Mouse (Mus musculus) neural tube, embryonic 13.5 days (tissue): Measurements from ENCODE around the gene Gm45785. TPM values are rescaled to one million over a fixed set of nuclear protein-coding genes. Genes with fewer than 3 reads are reported as not detected.
A peak's percentile ranks its signal among the peaks of the same experiment; 100 is the strongest.

Experiments
- ATAC-seq: fragments of 200-750 bp; cut with Nextera tagmentation; 2 replicates; pipeline ENCODE4 v1.8.0; 2017; ENCODE audit warnings: low read depth, mild to moderate bottlenecking, moderate TSS enrichment, moderate library complexity
- H3K27ac ChIP-seq: fragments of 300-500 bp; sonication (generic); replicated peaks from 2 replicates; pipeline ENCODE4 v1.5.1; 2015; ENCODE audit warnings: moderate library complexity, mild to moderate bottlenecking, inconsistent platforms
- H3K27me3 ChIP-seq: fragments of 300-500 bp; sonication (generic); 2 replicates; pipeline ENCODE4 v1.6.1; 2015; ENCODE audit warnings: mild to moderate bottlenecking, inconsistent platforms
- H3K36me3 ChIP-seq: fragments of 300-500 bp; sonication (generic); 2 replicates; pipeline ENCODE4 v1.6.1; 2015; ENCODE audit warnings: mild to moderate bottlenecking, inconsistent platforms
- H3K4me1 ChIP-seq: fragments of 300-500 bp; sonication (generic); replicated peaks from 2 replicates; pipeline ENCODE4 v1.6.1; 2015; ENCODE audit warnings: inconsistent platforms
- H3K4me2 ChIP-seq: fragments of 300-500 bp; sonication (generic); 2 replicates; pipeline ENCODE4 v1.6.1; 2015; ENCODE audit warnings: inconsistent platforms, mild to moderate bottlenecking, moderate library complexity
- H3K4me3 ChIP-seq: fragments of 300-500 bp; sonication (generic); 2 replicates; pipeline ENCODE4 v1.5.1; 2015; ENCODE audit warnings: mild to moderate bottlenecking, inconsistent platforms
- H3K9ac ChIP-seq: fragments of 300-500 bp; sonication (generic); 2 replicates; pipeline ENCODE4 v1.6.1; 2015; ENCODE audit warnings: moderate library complexity, mild to moderate bottlenecking, inconsistent platforms
- H3K9me3 ChIP-seq: fragments of 300-500 bp; sonication (generic); 2 replicates; pipeline ENCODE4 v1.6.1; 2016; ENCODE audit warnings: inconsistent platforms
- WGBS: fragments of 180-500 bp; shearing (Covaris S2); methylation state at CpG from one replicate; pipeline ENCODE4 v1.1.7; 2015; 5-methylcytosine and 5-hydroxymethylcytosine counted together
- polyA plus RNA-seq: library from polyadenylated mRNA; unstranded; fragments of >200 nt; fragmentation: Nextera tagmentation; extraction: Ambion mirVana; gene quantifications from 2 replicates; pipeline ENCODE4 v1.2.1, GENCODE M21; 2015

The Gm45785 gene
- polyA plus RNA-seq, 1 experiment from 2014 or later = not detected

GRCm38 (mm10) chr7:140821305-140821652, 34.9 kb downstream of the Gm45785 start:
- 45% methylated on average over 5 of the region's 5 CpGs for WGBS
- peak; percentile 68 for ATAC-seq
- peak overlapping the region; percentile 66 for H3K4me2 ChIP-seq
- H3K9me3 ChIP-seq = no peaks in the 10 kb centered on the region
- H3K27ac ChIP-seq = peak overlapping the region; percentile 90
- peak overlapping the region; percentile 64 for H3K4me3 ChIP-seq
- peak overlapping the region; percentile 78 for H3K9ac ChIP-seq
- peaks cover 11% of the 10 kb centered on the region for H3K36me3 ChIP-seq
- peaks cover 18% of the 10 kb centered on the region for H3K4me1 ChIP-seq
- H3K27me3 ChIP-seq = 0 out of 2 replicates have a peak, but pooled peaks cover 4% of the 10 kb centered on the region

GRCm38 (mm10) chr7:140820173-140820572, 36.0 kb downstream of the Gm45785 start:
- peaks cover 18% of the 10 kb centered on the region for H3K4me1 ChIP-seq
- 48% methylated on average over 4 of the region's 4 CpGs for WGBS
- no peak for ATAC-seq
- H3K9ac ChIP-seq = no peak overlapping the region
- peaks cover 11% of the 10 kb centered on the region for H3K36me3 ChIP-seq
- 0 out of 2 replicates have a peak, but pooled peaks cover 4% of the 10 kb centered on the region for H3K27me3 ChIP-seq
- H3K27ac ChIP-seq = no peak overlapping the region
- H3K9me3 ChIP-seq = no peaks in the 10 kb centered on the region
- 0 out of 2 replicates have a peak overlapping the region, but pooled peaks have one; percentile 5 for H3K4me3 ChIP-seq
- H3K4me2 ChIP-seq = peak overlapping the region; percentile 66

DNA sequence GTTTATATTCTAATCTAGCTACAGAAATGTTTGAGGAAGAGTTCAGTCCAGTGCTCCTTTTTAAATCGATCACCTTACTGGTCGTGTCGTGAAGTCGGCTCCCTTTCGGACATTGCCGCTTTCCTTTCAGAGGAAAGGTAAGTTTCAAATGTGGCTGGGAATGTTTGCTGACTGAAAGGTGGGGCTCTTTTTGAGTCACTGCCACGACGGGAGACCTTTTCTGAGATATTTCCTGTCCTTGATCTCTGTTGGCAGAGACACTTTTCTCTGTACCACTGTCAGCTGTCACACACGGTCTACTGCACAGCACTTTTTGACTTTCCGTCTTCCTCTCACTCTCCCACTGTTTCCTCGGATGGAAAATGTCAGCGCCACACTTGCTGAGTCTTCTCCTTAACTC, 43.3 kb downstream of the Gm45785 start:
- peaks cover 41% of the 10 kb centered on the region for H3K36me3 ChIP-seq
- 92% methylated on average over 12 of the region's 12 CpGs for WGBS
- H3K27me3 ChIP-seq = no peaks in the 10 kb centered on the region
- H3K9me3 ChIP-seq = no peaks in the 10 kb centered on the region
- no peaks in the 10 kb centered on the region for H3K4me1 ChIP-seq
- no peak overlapping the region for H3K4me3 ChIP-seq
- no peak for ATAC-seq
- H3K4me2 ChIP-seq = no peak overlapping the region
- H3K9ac ChIP-seq = no peak overlapping the region
- no peak overlapping the region for H3K27ac ChIP-seq

GRCm38 (mm10) chr7:140811714-140812113, 44.4 kb downstream of the Gm45785 start:
- Histone ChIP-seq H3K9ac (no peak overlapping the region), H3K4me2 (no peak overlapping the region), H3K4me3 (no peak overlapping the region), H3K4me1 (no peaks in the 10 kb centered on the region), H3K27me3 (no peaks in the 10 kb centered on the region), H3K9me3 (no peaks in the 10 kb centered on the region), H3K36me3 (peaks cover 41% of the 10 kb centered on the region), H3K27ac (no peak overlapping the region)
- WGBS = 89% methylated on average over 13 of the region's 13 CpGs
- no peak for ATAC-seq

GRCm38 (mm10) chr7:140810496-140810895, 45.6 kb downstream of the Gm45785 start:
- H3K9me3 ChIP-seq = no peaks in the 10 kb centered on the region
- H3K27me3 ChIP-seq = no peaks in the 10 kb centered on the region
- no peak overlapping the region for H3K4me2 ChIP-seq
- H3K27ac ChIP-seq = no peak overlapping the region
- no peak overlapping the region for H3K9ac ChIP-seq
- no peak for ATAC-seq
- H3K4me1 ChIP-seq = no peaks in the 10 kb centered on the region
- H3K36me3 ChIP-seq = peaks cover 41% of the 10 kb centered on the region
- WGBS = 94% methylated on average over 6 of the region's 6 CpGs
- no peak overlapping the region for H3K4me3 ChIP-seq

DNA sequence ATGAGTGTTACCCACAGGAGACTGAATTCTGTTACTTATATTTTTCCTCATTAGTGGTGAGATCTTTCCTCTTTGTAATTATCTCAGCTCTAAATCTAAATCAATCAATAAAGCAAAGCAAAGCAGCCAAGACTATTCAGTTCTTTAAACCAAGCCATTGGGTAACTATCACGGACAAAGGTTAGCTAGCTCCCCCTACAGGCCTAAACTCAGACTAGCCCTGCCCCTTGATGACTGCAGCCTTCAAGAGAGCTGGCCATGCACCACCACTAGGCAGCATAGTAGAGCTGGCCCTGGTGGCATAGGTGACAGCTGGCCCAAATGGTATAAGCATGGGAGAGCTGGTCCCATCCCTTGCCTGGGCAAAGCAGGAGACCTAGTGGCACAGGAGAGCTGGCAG, 50.4 kb downstream of the Gm45785 start:
- Histone ChIP-seq H3K4me3 (no peak overlapping the region), H3K36me3 (peaks cover 12% of the 10 kb centered on the region), H3K4me1 (no peaks in the 10 kb centered on the region), H3K27ac (no peak overlapping the region), H3K9ac (no peak overlapping the region), H3K4me2 (no peak overlapping the region), H3K9me3 (no peaks in the 10 kb centered on the region), H3K27me3 (no peaks in the 10 kb centered on the region)
- 22% methylated on average over 1 of the region's 1 CpGs for WGBS
- ATAC-seq = no peak

DNA sequence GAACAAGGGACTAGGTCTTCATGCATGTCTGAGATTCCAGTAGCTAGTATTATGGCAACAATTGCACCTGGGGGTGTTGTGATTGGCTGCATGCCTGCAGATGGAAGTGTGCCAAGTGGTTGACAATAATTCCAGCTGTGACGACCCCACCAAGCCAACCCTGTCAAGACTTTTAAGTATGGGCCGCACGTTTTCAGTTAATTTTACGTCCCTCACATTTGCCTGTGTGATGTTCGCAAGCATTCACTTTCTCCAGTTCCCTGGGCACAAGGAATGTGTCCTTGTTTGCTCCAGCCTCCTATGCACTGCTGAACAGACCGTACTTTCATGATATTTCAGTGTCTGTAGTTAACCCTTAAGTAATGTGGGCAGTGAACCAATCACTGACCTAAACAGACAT, 53.5 kb downstream of the Gm45785 start:
- Histone ChIP-seq H3K27ac (no peak overlapping the region), H3K9me3 (no peaks in the 10 kb centered on the region), H3K27me3 (no peaks in the 10 kb centered on the region), H3K4me1 (no peaks in the 10 kb centered on the region), H3K9ac (no peak overlapping the region), H3K4me2 (no peak overlapping the region), H3K36me3 (peaks cover 6% of the 10 kb centered on the region), H3K4me3 (no peak overlapping the region)
- no peak for ATAC-seq
- 61% methylated on average over 6 of the region's 6 CpGs for WGBS

DNA sequence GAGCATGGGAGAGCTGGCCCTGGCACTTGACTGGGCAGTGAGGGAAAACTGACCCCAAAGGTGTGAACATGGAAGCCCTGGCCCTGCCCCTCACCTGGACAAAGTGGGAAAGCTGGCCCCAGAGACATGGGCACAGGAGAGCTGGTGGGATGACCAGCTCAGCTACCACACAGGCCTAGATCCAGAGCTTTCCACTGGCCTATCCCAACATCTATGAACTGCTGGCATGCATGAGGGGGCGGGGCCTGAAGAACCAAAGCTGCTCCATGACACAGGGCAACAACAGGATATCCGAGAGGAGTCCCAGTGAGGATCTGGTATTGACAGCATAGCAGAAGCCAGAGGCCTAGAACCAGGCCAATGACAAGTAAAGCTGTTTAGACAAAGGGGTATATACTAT, 57.9 kb downstream of the Gm45785 start:
- Histone ChIP-seq H3K4me1 (no peaks in the 10 kb centered on the region), H3K36me3 (no peaks in the 10 kb centered on the region), H3K27me3 (no peaks in the 10 kb centered on the region), H3K9ac (no peak overlapping the region), H3K9me3 (no peaks in the 10 kb centered on the region), H3K4me3 (no peak overlapping the region), H3K27ac (no peak overlapping the region), H3K4me2 (no peak overlapping the region)
- no peak for ATAC-seq
- WGBS = 64% methylated on average over 2 of the region's 2 CpGs

- Histone ChIP-seq H3K27me3 (no peaks in the 10 kb centered on the region), H3K4me3 (no peak overlapping the region), H3K4me2 (no peak overlapping the region), H3K9ac (no peak overlapping the region), H3K27ac (no peak overlapping the region), H3K9me3 (no peaks in the 10 kb centered on the region), H3K4me1 (no peaks in the 10 kb centered on the region), H3K36me3 (no peaks in the 10 kb centered on the region)
- ATAC-seq = no peak
- 86% methylated on average over 3 of the region's 3 CpGs for WGBS
Observed at GRCm38 (mm10) chr7:140797619-140798018, 58.5 kb downstream of the Gm45785 start.

GRCm38 (mm10) chr7:140793541-140793940, 62.6 kb downstream of the Gm45785 start:
- 72% methylated on average over 4 of the region's 4 CpGs for WGBS
- no peak for ATAC-seq

GRCm38 (mm10) chr7:140788053-140788435, 68.1 kb downstream of the Gm45785 start:
- Histone ChIP-seq H3K27me3 (no peaks in the 10 kb centered on the region), H3K36me3 (no peaks in the 10 kb centered on the region), H3K9ac (no peak overlapping the region), H3K4me2 (no peak overlapping the region), H3K4me3 (no peak overlapping the region), H3K4me1 (no peaks in the 10 kb centered on the region), H3K9me3 (no peaks in the 10 kb centered on the region), H3K27ac (no peak overlapping the region)
- ATAC-seq = no peak
- WGBS = 89% methylated on average over 7 of the region's 7 CpGs

More at GRCm38 (mm10) chr7:140793541-140793940, 62.6 kb downstream of the Gm45785 start:
- no peak overlapping the region for H3K9ac ChIP-seq
- H3K9me3 ChIP-seq = no peaks in the 10 kb centered on the region
- no peak overlapping the region for H3K4me3 ChIP-seq
- no peaks in the 10 kb centered on the region for H3K4me1 ChIP-seq
- H3K27me3 ChIP-seq = no peaks in the 10 kb centered on the region
- H3K27ac ChIP-seq = no peak overlapping the region
- no peak overlapping the region for H3K4me2 ChIP-seq
- no peaks in the 10 kb centered on the region for H3K36me3 ChIP-seq

DNA sequence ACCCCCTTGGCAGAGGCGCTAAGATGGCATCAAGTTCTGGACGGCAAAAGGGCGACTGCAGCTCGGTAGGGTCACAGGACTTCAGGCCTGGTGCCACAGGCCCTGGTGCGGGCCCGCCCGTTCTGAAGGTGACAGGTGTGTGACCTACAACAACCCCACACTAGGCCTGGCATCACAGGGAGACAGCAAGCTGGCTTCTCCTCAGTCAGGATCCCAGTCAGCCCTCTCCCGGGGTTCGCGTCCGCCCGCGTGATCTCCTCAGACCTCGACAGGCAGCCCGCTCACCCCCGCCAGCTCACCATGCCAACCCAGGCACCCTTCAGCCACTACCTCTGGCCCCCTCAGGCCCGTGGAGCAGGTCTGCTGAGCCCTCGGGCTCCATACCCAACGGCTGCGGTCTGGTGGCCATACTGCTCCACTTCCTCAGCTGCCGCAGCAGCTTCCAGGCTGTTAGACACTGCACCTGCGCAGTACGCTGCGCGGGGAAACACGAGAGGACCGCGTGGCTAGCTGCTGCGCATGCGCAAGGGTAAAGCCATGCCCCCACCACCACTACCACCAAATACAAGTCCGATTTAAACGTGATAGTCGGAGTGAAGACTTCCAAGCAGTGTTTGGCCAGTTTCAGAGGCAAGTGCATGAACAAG, 68.6 kb downstream of the Gm45785 start, which contains the start of gene Syce1:
Gene Syce1 (minus strand): TSS at position 447 of the 647 bp plus-strand sequence.
- Histone ChIP-seq H3K9me3 (no peaks in the 10 kb centered on the region), H3K27me3 (no peaks in the 10 kb centered on the region), H3K9ac (no peak within 1 kb of the TSS), H3K27ac (no peak within 1 kb of the TSS), H3K4me1 (no peaks in the 10 kb centered on the region), H3K4me2 (no peak within 1 kb of the TSS), H3K4me3 (no peak within 1 kb of the TSS), H3K36me3 (no peaks in the 10 kb centered on the region)
- no peak for ATAC-seq
- WGBS = 87% methylated on average over 33 of the region's 33 CpGs

GRCm38 (mm10) chr7:140780548-140780947, 75.6 kb downstream of the Gm45785 start:
- no peak overlapping the region for H3K4me2 ChIP-seq
- no peak overlapping the region for H3K9ac ChIP-seq
- H3K27me3 ChIP-seq = no peaks in the 10 kb centered on the region
- H3K9me3 ChIP-seq = no peaks in the 10 kb centered on the region
- ATAC-seq = no peak
- H3K36me3 ChIP-seq = no peaks in the 10 kb centered on the region
- 87% methylated on average over 4 of the region's 4 CpGs for WGBS
- H3K4me1 ChIP-seq = no peaks in the 10 kb centered on the region
- H3K27ac ChIP-seq = no peak overlapping the region
- H3K4me3 ChIP-seq = no peak overlapping the region
